Mouse (Mus musculus): ENCODE measurements around the gene Trove2. TPM values are rescaled to one million over a fixed set of nuclear protein-coding genes. Genes with fewer than 3 reads are reported as not detected.

Gene Trove2
- polyA plus RNA-seq, 1 experiment from 2014 or later: 52.6 TPM

- peak overlapping the region; percentile 86 for H3K9ac ChIP-seq (replicated peaks)
- H3K4me1 ChIP-seq: peaks cover 10% of the 10 kb centered on the region
- H3K36me3 ChIP-seq: peaks cover 11% of the 10 kb centered on the region
- H3K9me3 ChIP-seq: no peaks in the 10 kb centered on the region
- no peak for ATAC-seq (ENCODE audit: low FRiP score, low read depth)
- WGBS: under 1% methylated on average over 13 of the region's 13 CpGs
- peak overlapping the region; percentile 70 for H3K4me2 ChIP-seq (replicated peaks)
- no peaks in the 10 kb centered on the region for H3K27me3 ChIP-seq
- H3K27ac ChIP-seq (replicated peaks): peak overlapping the region; percentile 92; the same call in 1 of the 2 replicates
- peak overlapping the region; percentile 85 for H3K4me3 ChIP-seq
Measured at GRCm38 (mm10) chr1:143701736-143702135, 75.1 kb downstream of the Trove2 start.

Other genes starting within 250 kb of the Trove2 start
- gene B3galt2, start 136.4 kb downstream of the Trove2 start, polyA plus RNA-seq (2016; fragmentation: Nextera tagmentation; extraction: Ambion mirVana): 1.8 and 2.2 TPM in 2 replicates
- 42.1 and 43.7 TPM in 2 replicates for gene Cdc73, start 74.2 kb downstream of the Trove2 start, polyA plus RNA-seq (2016; fragmentation: Nextera tagmentation; extraction: Ambion mirVana)
- 111 and 125 TPM in 2 replicates for gene Glrx2, start 60.7 kb downstream of the Trove2 start, polyA plus RNA-seq (2016; fragmentation: Nextera tagmentation; extraction: Ambion mirVana)
- 78.7 and 79.9 TPM in 2 replicates for gene Uchl5, start 204 bp upstream of the Trove2 start, polyA plus RNA-seq (2016; fragmentation: Nextera tagmentation; extraction: Ambion mirVana)
- 108 and 111 TPM in 2 replicates for gene Rgs2, start 227.1 kb upstream of the Trove2 start, polyA plus RNA-seq (2016; fragmentation: Nextera tagmentation; extraction: Ambion mirVana)

Data from midbrain, embryonic 12.5 days (tissue).